In genomic region chr2:26227788-26228187, GRCm38 (mm10) we compare ENCODE assay signal across 9 mouse cellular contexts. TPM values are rescaled to one million over a fixed set of nuclear protein-coding genes. Genes with fewer than 3 reads are reported as not detected.
DNase-seq lines count a peak whose midpoint lies in the region; ATAC-seq and TF ChIP-seq lines count a peak whose summit lies in the region.
"Had no signal": no experiment of that assay in that cellular context is flagged by ENCODE, and none has a peak within 500 bp of the region (broad histone marks: within the 10 kb centered on the region; RNA-seq: fewer than 3 reads in every experiment).

No protein-coding gene starts in this region.

- DNase-seq in CD4-positive helper T cell, adult 2 months (ENCODE audit: low read depth, low spot score) = peak; percentile 58
- DNase-seq in NIH3T3 (ENCODE audit: low read depth) = peak; percentile 80
- DNase-seq in cerebellum, postnatal 36 days = peak; percentile 51 to 62
- DNase-seq in layer of hippocampus, adult 18-20 months (ENCODE audit: low spot score in 2 of 2) = peak; percentile 34 to 78
- peak; percentile 78 for DNase-seq in lung, postnatal 0 days (ENCODE audit: low spot score)
- DNase-seq in skeletal muscle tissue, adult 2 months (ENCODE audit: low read depth, low spot score) = peak; percentile 28
- DNase-seq in gastrocnemius, postnatal 25 days = no peak

- H3K4me3 ChIP-seq in heart, embryonic 16.5 days (ENCODE audit: low read length) = no peak overlapping the region
- H3K4me3 ChIP-seq in lung, postnatal 0 days (ENCODE audit: low read depth, low read length) = no peak overlapping the region

- H3K9ac ChIP-seq in heart, embryonic 16.5 days (ENCODE audit: low read length) = no peak overlapping the region
- no peak overlapping the region for H3K9ac ChIP-seq in lung, postnatal 0 days (replicated peaks; ENCODE audit: low read depth)

- 0 out of 2 replicates have a peak, but pooled peaks cover 4% of the 10 kb centered on the region for H3K4me1 ChIP-seq in heart, embryonic 16.5 days (ENCODE audit: control insufficient read depth, insufficient read depth, low read length)
- no peaks in the 10 kb centered on the region for H3K4me1 ChIP-seq in lung, postnatal 0 days (ENCODE audit: insufficient read depth, low read depth, low read length)

- no peak overlapping the region for H3K4me2 ChIP-seq in heart, embryonic 16.5 days (ENCODE audit: low read depth, low read length)
- H3K4me2 ChIP-seq in lung, postnatal 0 days (replicated peaks; ENCODE audit: low read depth, low read length) = no peak overlapping the region

- no peak for TF ChIP-seq EP300 in lung, postnatal 0 days (IDR thresholded peaks at IDR 0.05)

- no peaks in the 10 kb centered on the region for H3K9me3 ChIP-seq in heart, embryonic 16.5 days (replicated peaks; ENCODE audit: control insufficient read depth, low read length)
- no peaks in the 10 kb centered on the region for H3K9me3 ChIP-seq in lung, postnatal 0 days (ENCODE audit: low read length)

- peak; percentile 72 for ATAC-seq in heart, embryonic 16.5 days (replicated peaks; ENCODE audit: extremely low read depth, insufficient read depth, low FRiP score)
- ATAC-seq in lung, postnatal 0 days = peak; percentile 77

- WGBS in heart, embryonic 16.5 days = 43% methylated on average over 1 of the region's 1 CpGs
- WGBS in lung, postnatal 0 days = 73% methylated on average over 1 of the region's 1 CpGs

- no peaks in the 10 kb centered on the region for H3K27me3 ChIP-seq in heart, embryonic 16.5 days (ENCODE audit: control insufficient read depth, insufficient read depth, low read length)
- H3K27me3 ChIP-seq in lung, postnatal 0 days (replicated peaks; ENCODE audit: insufficient read depth, low read length) = no peaks in the 10 kb centered on the region

- H3K36me3 ChIP-seq in heart, embryonic 16.5 days (ENCODE audit: control insufficient read depth, insufficient read depth) = peaks cover 8% of the 10 kb centered on the region; the same call in 1 of the 2 replicates
- no peaks in the 10 kb centered on the region for H3K36me3 ChIP-seq in lung, postnatal 0 days (ENCODE audit: insufficient read depth, low read length)

- H3K27ac ChIP-seq in heart, embryonic 16.5 days (ENCODE audit: low read length) = no peak overlapping the region
- H3K27ac ChIP-seq in lung, postnatal 0 days (ENCODE audit: low read length) = no peak overlapping the region

- TF ChIP-seq CTCF in lung, postnatal 0 days (IDR thresholded peaks at IDR 0.05) = peak; percentile 86

RNA-seq across cellular contexts. Expression of gene Qsox2, which starts 9.5 kb away (rescaled TPM):
- 11.8 and 13.0 TPM in 2 replicates for polyA plus RNA-seq in heart, embryonic 16.5 days (2015; fragmentation: Nextera tagmentation; extraction: Ambion mirVana)
- 10 to 100 TPM; 24.2 to 25.5 TPM for total RNA-seq in layer of hippocampus, adult 18-20 months (2021)
- 11.3 and 12.9 TPM in 2 replicates for polyA plus RNA-seq in lung, postnatal 0 days (2015; fragmentation: Nextera tagmentation; extraction: Ambion mirVana)
- total RNA-seq in gastrocnemius, postnatal 25 days (2021) = 1 to 10 TPM; 3.1 to 4.0 TPM

RNA-seq across cellular contexts. Expression of gene Lhx3, which starts 19.7 kb away (rescaled TPM):
- polyA plus RNA-seq in heart, embryonic 16.5 days (2015; fragmentation: Nextera tagmentation; extraction: Ambion mirVana) = not detected in 2 replicates
- under 1 TPM in 1 of 2 experiments, not detected in 1; 0.15 TPM for total RNA-seq in layer of hippocampus, adult 18-20 months (2021)
- not detected in 2 replicates for polyA plus RNA-seq in lung, postnatal 0 days (2015; fragmentation: Nextera tagmentation; extraction: Ambion mirVana)
- not detected for total RNA-seq in gastrocnemius, postnatal 25 days (2021)
- total RNA-seq: layer of hippocampus, postnatal 36 days had no signal

Comparison
In these comparisons a context has a peak if more than half of its experiments do, and no peak if none do; other contexts are left out.
1. RNA of gene Qsox2, which starts 9.5 kb away (total RNA-seq): 24.2 to 25.5 TPM in layer of hippocampus, adult 18-20 months; 3.1 to 4.0 TPM in gastrocnemius, postnatal 25 days; every median in the first group is over 4 times any median in the second.